Mouse (Mus musculus) spleen, adult 2 months (tissue): ENCODE measurements at regions not wholly inside any gene's neighbourhood (a gene's known extent, or its start where the extent isn't known, plus 50 kb on each side); places are given as distances from the start of the nearest gene placed in this dataset.

Experiments
- DNase-seq, 2 experiments: peaks; one replicate each; pipeline versions ENCODE4 v3.0.0 to v3.0.0-alpha.2; 2012 to 2021; ENCODE audit warnings: low spot score in 2 of 2, low read depth in 1 of 2
- H3K27ac ChIP-seq: fragments of 200-500 bp; 2 replicates; pipeline ENCODE4 v1.5.1; 2012; ENCODE audit warnings: low read length, inconsistent platforms; ENCODE audit not compliant: insufficient read depth
- H3K27me3 ChIP-seq: fragments of 200-500 bp; 2 replicates; pipeline ENCODE4 v1.6.1; 2012; ENCODE audit warnings: mild to moderate bottlenecking, moderate library complexity, low read length, inconsistent platforms; ENCODE audit not compliant: control insufficient read depth, insufficient read depth
- H3K36me3 ChIP-seq: fragments of 200-500 bp; 2 replicates; pipeline ENCODE4 v1.6.1; 2012; ENCODE audit warnings: mild to moderate bottlenecking, low read length, inconsistent platforms; ENCODE audit not compliant: control insufficient read depth, insufficient read depth
- H3K4me1 ChIP-seq: fragments of 200-500 bp; 2 replicates; pipeline ENCODE4 v1.6.1; 2011; ENCODE audit warnings: inconsistent platforms; ENCODE audit not compliant: control insufficient read depth, insufficient read depth, insufficient read length
- H3K4me3 ChIP-seq: fragments of 200-500 bp; 2 replicates; pipeline ENCODE4 v1.5.1; 2011; ENCODE audit warnings: mild to moderate bottlenecking, inconsistent platforms; ENCODE audit not compliant: insufficient read depth, insufficient read length; ENCODE audit errors: extremely low read depth
- CTCF ChIP-seq: fragments of 200-500 bp; IDR thresholded peaks from 2 replicates; pipeline ENCODE4 v1.5.1; 2011; ENCODE audit warnings: mild to moderate bottlenecking, inconsistent platforms; ENCODE audit not compliant: insufficient read depth, insufficient read length, insufficient replicate concordance; ENCODE audit errors: extremely low read depth
- POLR2A ChIP-seq: fragments of 200-500 bp; IDR thresholded peaks from 2 replicates; pipeline ENCODE4 v1.6.1; 2011; ENCODE audit warnings: low read depth, low read length, inconsistent platforms
- WGBS: fragments of 180-500 bp; shearing (Covaris S2); methylation state at CpG from one replicate; pipeline ENCODE4 v1.1.7; 2018; 5-methylcytosine and 5-hydroxymethylcytosine counted together

DNA sequence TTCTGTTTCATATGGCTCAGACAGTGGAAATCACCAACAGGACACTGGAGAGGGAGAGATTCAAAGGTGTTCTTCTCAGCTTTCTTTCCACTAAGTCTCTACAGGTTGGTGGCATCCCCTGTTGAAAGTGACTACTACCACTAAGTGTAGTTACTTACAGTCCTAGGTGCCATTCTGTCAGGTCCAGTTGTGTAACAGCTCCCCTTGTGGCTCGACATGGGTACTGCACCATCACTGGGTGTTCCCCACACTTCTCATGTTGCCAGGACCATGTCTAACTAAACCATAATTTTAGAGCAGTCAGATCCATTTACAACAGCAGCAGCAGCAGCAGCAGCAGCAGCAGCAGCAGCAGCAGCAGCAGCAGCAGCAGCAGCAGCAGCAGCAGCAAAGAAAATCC lies 151.1 kb downstream of the Foxa2 start:
- Histone ChIP-seq H3K27ac (no peak overlapping the region), H3K4me1 (no peaks in the 10 kb centered on the region), H3K27me3 (no peaks in the 10 kb centered on the region), H3K36me3 (no peaks in the 10 kb centered on the region), H3K4me3 (no peak overlapping the region)
- TF ChIP-seq CTCF = peak; percentile 32; the same call in 1 of the 2 replicates
- TF ChIP-seq POLR2A = no peak
- peak in 1 of 2 experiments; percentile 17 for DNase-seq
- 3% methylated on average over 1 of the region's 1 CpGs for WGBS

DNA sequence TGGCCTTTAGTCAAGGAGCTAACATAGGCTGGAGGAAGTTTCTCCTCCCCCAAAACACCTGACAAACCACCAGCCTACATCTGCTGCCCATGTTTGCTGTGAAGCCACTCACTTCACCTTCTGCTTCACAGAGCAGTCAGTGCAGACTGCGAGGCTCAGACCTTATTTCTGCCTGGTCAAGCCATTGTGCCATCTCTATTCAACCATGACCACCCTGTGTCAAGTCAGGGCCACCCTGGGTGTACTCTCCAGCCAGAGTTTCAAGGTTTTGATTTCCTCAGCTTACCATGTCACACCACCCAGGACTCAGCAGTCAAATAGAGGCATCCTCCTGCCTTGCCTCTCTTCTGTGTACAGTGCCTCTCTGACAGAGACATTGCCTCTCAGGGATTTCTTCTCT lies 152.6 kb downstream of the Foxa2 start:
- Histone ChIP-seq H3K36me3 (no peaks in the 10 kb centered on the region), H3K27me3 (no peaks in the 10 kb centered on the region), H3K27ac (no peak overlapping the region), H3K4me1 (no peaks in the 10 kb centered on the region), H3K4me3 (no peak overlapping the region)
- no peak for DNase-seq
- 55% methylated on average over 1 of the region's 1 CpGs for WGBS
- TF ChIP-seq CTCF = no peak

DNA sequence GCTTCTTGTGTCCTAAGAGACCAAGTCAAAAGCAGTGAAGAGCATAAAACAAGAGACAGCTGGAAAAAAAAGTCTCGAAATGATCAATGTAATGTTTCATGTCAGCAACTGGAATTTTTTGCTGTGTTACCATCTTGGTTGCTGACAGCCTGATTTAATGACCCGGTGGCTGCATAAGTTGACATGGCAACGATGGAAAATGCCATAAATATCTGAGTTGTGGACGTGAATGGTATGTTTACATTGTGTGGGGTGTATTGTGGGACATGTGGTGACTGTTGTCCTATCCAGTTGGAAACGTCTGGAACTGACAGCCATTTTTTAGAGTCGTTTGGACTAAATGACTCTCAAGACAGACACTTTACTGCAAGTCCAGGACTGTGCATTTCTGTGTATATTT lies 160.6 kb downstream of the Foxa2 start:
- 50% methylated on average over 6 of the region's 6 CpGs for WGBS
- no peaks in the 10 kb centered on the region for H3K4me1 ChIP-seq
- no peaks in the 10 kb centered on the region for H3K36me3 ChIP-seq
- H3K27me3 ChIP-seq = no peaks in the 10 kb centered on the region
- H3K27ac ChIP-seq = no peak overlapping the region
- no peak overlapping the region for H3K4me3 ChIP-seq
- DNase-seq = no peak
- no peak for TF ChIP-seq POLR2A
- no peak for TF ChIP-seq CTCF

DNA sequence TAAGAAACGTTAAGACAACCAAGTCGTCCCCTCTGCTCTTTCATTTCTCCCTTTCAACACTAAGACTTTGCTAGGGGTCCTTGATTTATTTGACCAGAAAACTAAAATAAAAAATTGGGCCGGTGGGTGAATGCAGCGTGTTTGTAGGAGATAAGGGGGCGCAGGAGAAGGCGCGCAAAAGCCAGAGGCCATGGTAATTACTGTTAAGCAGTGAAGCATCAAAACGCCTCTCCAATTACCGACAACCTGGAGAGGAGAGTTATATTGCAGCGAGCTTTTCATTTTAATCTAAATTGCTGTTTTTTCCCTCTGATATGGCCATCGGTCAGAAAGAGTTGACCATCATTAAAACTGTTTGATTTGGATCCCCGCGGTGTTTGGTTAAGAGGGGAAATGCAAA lies 168.9 kb downstream of the Foxa2 start:
- WGBS = 51% methylated on average over 13 of the region's 13 CpGs
- TF ChIP-seq CTCF (no peak), POLR2A (no peak)
- H3K27ac ChIP-seq = no peak overlapping the region
- H3K4me1 ChIP-seq = no peaks in the 10 kb centered on the region
- no peak for DNase-seq
- H3K4me3 ChIP-seq = no peak overlapping the region
- no peaks in the 10 kb centered on the region for H3K36me3 ChIP-seq
- H3K27me3 ChIP-seq = no peaks in the 10 kb centered on the region

DNA sequence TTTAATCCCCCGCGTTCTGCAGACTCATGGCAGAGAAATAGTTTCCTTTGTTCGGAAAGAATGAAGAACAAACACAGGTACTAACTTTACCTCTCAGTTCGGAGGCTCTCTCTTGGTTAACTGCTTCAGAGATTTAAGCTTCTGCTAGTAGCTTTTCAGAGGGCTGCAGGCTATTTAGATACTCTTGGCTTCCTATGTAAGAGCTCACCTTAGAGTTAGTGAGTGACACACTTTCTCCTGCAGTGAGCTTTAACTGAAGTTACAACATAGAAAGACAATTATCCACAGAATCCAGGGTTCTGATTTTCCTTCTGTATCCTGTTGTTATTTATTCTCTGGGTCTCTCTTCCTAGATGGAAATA lies 169.2 kb downstream of the Foxa2 start:
- DNase-seq = no peak
- TF ChIP-seq POLR2A (no peak), CTCF (no peak)
- H3K27me3 ChIP-seq = no peaks in the 10 kb centered on the region
- H3K4me3 ChIP-seq = no peak overlapping the region
- 28% methylated on average over 4 of the region's 4 CpGs for WGBS
- no peaks in the 10 kb centered on the region for H3K4me1 ChIP-seq
- H3K36me3 ChIP-seq = no peaks in the 10 kb centered on the region
- no peak overlapping the region for H3K27ac ChIP-seq

DNA sequence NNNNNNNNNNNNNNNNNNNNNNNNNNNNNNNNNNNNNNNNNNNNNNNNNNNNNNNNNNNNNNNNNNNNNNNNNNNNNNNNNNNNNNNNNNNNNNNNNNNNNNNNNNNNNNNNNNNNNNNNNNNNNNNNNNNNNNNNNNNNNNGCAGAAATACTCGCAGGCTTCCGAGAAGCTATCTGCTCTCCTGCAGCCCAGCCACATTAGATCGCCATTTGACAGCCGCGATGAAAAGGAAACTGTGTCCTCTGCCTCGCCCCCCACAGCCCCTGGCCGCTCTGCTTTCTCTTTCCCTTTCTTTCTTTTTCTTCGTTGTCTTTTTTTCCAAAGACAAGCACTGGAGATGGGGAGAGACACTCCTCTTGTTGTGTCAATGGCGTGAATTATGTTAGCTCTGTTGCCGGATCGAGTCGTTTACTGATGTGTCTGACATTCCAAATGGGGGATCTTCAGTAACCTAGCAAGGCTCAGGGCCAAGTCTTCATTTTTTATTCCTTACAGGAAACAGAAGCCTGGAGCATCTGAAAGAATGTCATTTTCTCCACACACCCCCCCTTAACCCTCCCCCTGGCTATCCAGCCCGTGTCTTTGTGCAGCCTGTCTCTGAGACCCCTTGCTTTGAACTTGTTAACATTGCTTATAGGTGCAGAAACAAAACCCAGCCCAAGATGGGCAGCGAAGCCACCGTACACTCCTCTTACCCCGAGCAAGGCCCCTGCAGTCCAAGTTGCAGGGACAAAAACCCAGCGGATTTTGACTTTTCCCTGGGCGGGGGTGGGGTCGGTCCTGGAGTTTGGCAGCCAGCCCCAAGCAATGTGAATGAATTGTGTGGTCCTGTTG lies 169.8 kb downstream of the Foxa2 start:
- no peak for DNase-seq
- TF ChIP-seq POLR2A (no peak), CTCF (no peak)
- no peak overlapping the region; the same call in 1 of the 2 replicates for H3K4me3 ChIP-seq
- H3K4me1 ChIP-seq = no peaks in the 10 kb centered on the region
- no peaks in the 10 kb centered on the region for H3K36me3 ChIP-seq
- H3K27ac ChIP-seq = no peak overlapping the region
- 18% methylated on average over 19 of the region's 19 CpGs for WGBS
- no peaks in the 10 kb centered on the region for H3K27me3 ChIP-seq

DNA sequence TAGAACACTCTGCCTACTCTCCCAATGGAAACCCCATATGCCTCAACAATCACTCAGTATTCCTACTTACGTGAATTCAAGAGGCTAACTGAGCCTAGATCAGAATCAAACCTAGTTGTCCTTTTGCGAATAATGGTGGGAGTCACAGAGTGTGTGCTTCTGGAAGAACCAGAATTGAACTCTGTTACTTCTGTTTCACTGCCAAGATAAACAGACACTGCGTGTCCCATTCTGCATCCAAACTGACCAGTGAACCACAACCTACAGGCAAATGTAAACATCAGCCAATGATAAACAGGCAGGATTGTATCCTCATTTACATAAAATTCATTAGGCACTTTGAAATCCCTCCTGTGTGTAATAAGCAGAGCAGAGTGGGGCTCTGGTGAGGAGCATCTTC lies 173.8 kb downstream of the Foxa2 start:
- WGBS = 89% methylated on average over 3 of the region's 3 CpGs
- Histone ChIP-seq H3K27me3 (no peaks in the 10 kb centered on the region), H3K4me1 (no peaks in the 10 kb centered on the region), H3K36me3 (no peaks in the 10 kb centered on the region), H3K27ac (no peak overlapping the region), H3K4me3 (no peak overlapping the region)
- DNase-seq = no peak
- TF ChIP-seq POLR2A (no peak), CTCF (no peak)
